Mouse (Mus musculus) CD4-positive, CD25-positive, alpha-beta regulatory T cell, adult 2 months (primary cell): ENCODE results near the gene Lrrc25.
"Not testable (repeated sequence)": the region's sequence is repeated elsewhere in the genome, so short reads cannot be mapped to it uniquely, and the experiment has no call there.

ENCODE experiments used
- DNase-seq: peaks from one replicate; pipeline ENCODE4 v3.0.0-alpha.2; 2012; ENCODE audit warnings: low read depth, low spot score

The Lrrc25 gene

GRCm38 (mm10) chr8:70615894-70616293 lies at the start of gene Lrrc25:
TSS of gene Lrrc25 (plus strand) at chr8:70616155.
- DNase-seq = no peak

- DNase-seq = no peak
Observed at GRCm38 (mm10) chr8:70570360-70570759, 45.6 kb upstream of the Lrrc25 start.

GRCm38 (mm10) chr8:70570990-70571389 lies 45.0 kb upstream of the Lrrc25 start:
- no peak for DNase-seq

- no peak for DNase-seq
Observed at GRCm38 (mm10) chr8:70574302-70574701, 41.7 kb upstream of the Lrrc25 start.

- no peak for DNase-seq
Observed at GRCm38 (mm10) chr8:70574915-70575314, 41.0 kb upstream of the Lrrc25 start.

- DNase-seq = no peak
Observed at GRCm38 (mm10) chr8:70577207-70577606, 38.7 kb upstream of the Lrrc25 start.

- no peak for DNase-seq
Observed at GRCm38 (mm10) chr8:70583476-70584387, 32.2 kb upstream of the Lrrc25 start.

- no peak for DNase-seq
Observed at GRCm38 (mm10) chr8:70584606-70585257, 31.2 kb upstream of the Lrrc25 start.

- peak; percentile 72 for DNase-seq
Observed at GRCm38 (mm10) chr8:70585258-70585652, 30.7 kb upstream of the Lrrc25 start.

GRCm38 (mm10) chr8:70587955-70588354 lies 28.0 kb upstream of the Lrrc25 start:
- not testable (repeated sequence) for DNase-seq

- no peak for DNase-seq
Observed at GRCm38 (mm10) chr8:70591569-70591968, 24.4 kb upstream of the Lrrc25 start.

GRCm38 (mm10) chr8:70593173-70593572 lies 22.8 kb upstream of the Lrrc25 start:
- no peak for DNase-seq

- DNase-seq = peak; percentile 93
Observed at GRCm38 (mm10) chr8:70593961-70594609, 21.9 kb upstream of the Lrrc25 start, which contains the start of gene Isyna1. TSS of gene Isyna1 (plus strand) at chr8:70594373.

GRCm38 (mm10) chr8:70594621-70595564 lies 21.1 kb upstream of the Lrrc25 start:
- peak; percentile 66 for DNase-seq

GRCm38 (mm10) chr8:70595811-70596210 lies 20.1 kb upstream of the Lrrc25 start:
- DNase-seq = no peak

- no peak for DNase-seq
Observed at GRCm38 (mm10) chr8:70596216-70596615, 19.7 kb upstream of the Lrrc25 start.

GRCm38 (mm10) chr8:70596775-70597416 lies 19.1 kb upstream of the Lrrc25 start:
- no peak for DNase-seq

GRCm38 (mm10) chr8:70597417-70598272 lies 18.3 kb upstream of the Lrrc25 start:
- no peak for DNase-seq

GRCm38 (mm10) chr8:70598283-70598682 lies 17.7 kb upstream of the Lrrc25 start:
- no peak for DNase-seq

- no peak for DNase-seq
Observed at GRCm38 (mm10) chr8:70598722-70599121, 17.2 kb upstream of the Lrrc25 start.
